Mouse (Mus musculus) forebrain, postnatal 0 days (tissue): Measurements from ENCODE around the gene Stk16. TPM values are rescaled to one million over a fixed set of nuclear protein-coding genes. Genes with fewer than 3 reads are reported as not detected.

Experiments used
- ATAC-seq: fragments of 200-750 bp; cut with Nextera tagmentation; 2 replicates; pipeline ENCODE4 v1.8.0; 2017; ENCODE audit warnings: mild to moderate bottlenecking, moderate library complexity
- DNase-seq: peaks from one replicate; pipeline ENCODE4 v3.0.0-alpha.2; 2015
- H3K27ac ChIP-seq: fragments of 300-500 bp; sonication (generic); 2 replicates; pipeline ENCODE4 v1.5.1; 2014; ENCODE audit warnings: low read depth, mild to moderate bottlenecking, antibody characterized with exemption, low read length, moderate library complexity, mixed read lengths
- H3K27me3 ChIP-seq: fragments of 300-500 bp; sonication (generic); 2 replicates; pipeline ENCODE4 v1.6.1; 2014; ENCODE audit warnings: mild to moderate bottlenecking, low read length, mixed read lengths; ENCODE audit not compliant: insufficient read depth
- H3K36me3 ChIP-seq: fragments of 300-500 bp; sonication (generic); 2 replicates; pipeline ENCODE4 v1.6.1; 2014; ENCODE audit warnings: mild to moderate bottlenecking, moderate library complexity; ENCODE audit not compliant: insufficient read depth
- H3K4me1 ChIP-seq: fragments of 300-500 bp; sonication (generic); 2 replicates; pipeline ENCODE4 v1.6.1; 2014; ENCODE audit warnings: antibody characterized with exemption; ENCODE audit not compliant: insufficient read depth
- H3K4me2 ChIP-seq: fragments of 300-500 bp; sonication (generic); 2 replicates; pipeline ENCODE4 v1.6.1; 2014; ENCODE audit warnings: low read depth, mild to moderate bottlenecking, moderate library complexity
- H3K4me3 ChIP-seq: fragments of 300-500 bp; sonication (generic); 2 replicates; pipeline ENCODE4 v1.5.1; 2014; ENCODE audit warnings: low read depth, low read length, mixed read lengths
- H3K9ac ChIP-seq: fragments of 300-500 bp; sonication (generic); 2 replicates; pipeline ENCODE4 v1.6.1; 2014; ENCODE audit warnings: mild to moderate bottlenecking
- H3K9me3 ChIP-seq: fragments of 300-500 bp; sonication (generic); 2 replicates; pipeline ENCODE4 v1.6.1; 2016; ENCODE audit warnings: low read length
- CTCF ChIP-seq: sonication (generic); IDR thresholded peaks from 2 replicates; pipeline ENCODE4 v1.5.1; 2016; ENCODE audit warnings: antibody characterized with exemption, control low read depth, low read depth
- WGBS: fragments of 180-500 bp; shearing (Covaris S2); extraction: QIAGEN DNeasy Blood & Tissue Kit; methylation state at CpG from one replicate; pipeline ENCODE4 v1.1.7; 2014; 5-methylcytosine and 5-hydroxymethylcytosine counted together
- polyA plus RNA-seq: library from polyadenylated mRNA; unstranded; fragments of >200 nt; fragmentation: Nextera tagmentation; extraction: Ambion mirVana; gene quantifications from 2 replicates; pipeline ENCODE4 v1.2.1, GENCODE M21; 2015
- total RNA-seq: library from RNA; depleted of rRNA; stranded (reverse); fragments of >200 nt; gene quantifications from 2 replicates; pipeline ENCODE4 v1.2.3, GENCODE M21; 2014

Gene Stk16
- total and polyA plus RNA-seq, 2 experiments from 2014 or later, result 102 TPM

- Histone ChIP-seq H3K9me3 (no peaks in the 10 kb centered on the region), H3K9ac (no peak overlapping the region), H3K4me3 (no peak overlapping the region), H3K36me3 (peaks cover 8% of the 10 kb centered on the region; the same call in 1 of the 2 replicates), H3K27ac (no peak overlapping the region), H3K4me1 (no peaks in the 10 kb centered on the region), H3K27me3 (no peaks in the 10 kb centered on the region), H3K4me2 (no peak overlapping the region)
- WGBS, result 79% methylated on average over 16 of the region's 16 CpGs
- ATAC-seq (no peak), DNase-seq (no peak)
- TF ChIP-seq CTCF, result no peak
Measured at GRCm38 (mm10) chr1:75247071-75247930, 36.7 kb downstream of the Stk16 start.

GRCm38 (mm10) chr1:75248041-75248772 is 37.6 kb downstream of the Stk16 start:
- WGBS, result 42% methylated on average over 9 of the region's 9 CpGs
- no peak overlapping the region for H3K9ac ChIP-seq
- H3K4me3 ChIP-seq, result no peak overlapping the region
- no peak for ATAC-seq
- DNase-seq, result no peak
- H3K4me2 ChIP-seq, result no peak overlapping the region
- H3K36me3 ChIP-seq, result peaks cover 7% of the 10 kb centered on the region; the same call in 1 of the 2 replicates
- no peaks in the 10 kb centered on the region for H3K27me3 ChIP-seq
- H3K9me3 ChIP-seq, result no peaks in the 10 kb centered on the region
- H3K4me1 ChIP-seq, result no peaks in the 10 kb centered on the region
- no peak overlapping the region for H3K27ac ChIP-seq
- TF ChIP-seq CTCF, result no peak

GRCm38 (mm10) chr1:75250498-75250897 is 39.9 kb downstream of the Stk16 start:
- 48% methylated on average over 3 of the region's 3 CpGs for WGBS
- TF ChIP-seq CTCF, result no peak
- Histone ChIP-seq H3K9ac (no peak overlapping the region), H3K4me2 (no peak overlapping the region), H3K27me3 (no peaks in the 10 kb centered on the region), H3K4me3 (no peak overlapping the region), H3K9me3 (no peaks in the 10 kb centered on the region), H3K36me3 (no peaks in the 10 kb centered on the region), H3K27ac (no peak overlapping the region), H3K4me1 (no peaks in the 10 kb centered on the region)
- DNase-seq, result no peak
- ATAC-seq, result no peak

- ATAC-seq (peak; percentile 19; the same call in 1 of the 2 replicates), DNase-seq (peak; percentile 70)
- no peaks in the 10 kb centered on the region for H3K9me3 ChIP-seq
- no peaks in the 10 kb centered on the region for H3K27me3 ChIP-seq
- no peaks in the 10 kb centered on the region for H3K36me3 ChIP-seq
- H3K4me3 ChIP-seq, result 0 out of 2 replicates have a peak overlapping the region, but pooled peaks have one; percentile 5
- peak overlapping the region; percentile 22 for H3K9ac ChIP-seq
- 4% methylated on average over 22 of the region's 22 CpGs for WGBS
- H3K4me2 ChIP-seq, result peak overlapping the region; percentile 48
- H3K4me1 ChIP-seq, result no peaks in the 10 kb centered on the region
- TF ChIP-seq CTCF, result peak; percentile 74
- no peak overlapping the region for H3K27ac ChIP-seq
Measured at GRCm38 (mm10) chr1:75251112-75251970, 40.7 kb downstream of the Stk16 start.

GRCm38 (mm10) chr1:75252308-75252707 is 41.7 kb downstream of the Stk16 start:
- ATAC-seq, result no peak
- Histone ChIP-seq H3K4me2 (no peak overlapping the region), H3K36me3 (no peaks in the 10 kb centered on the region), H3K9ac (no peak overlapping the region), H3K4me3 (no peak overlapping the region), H3K9me3 (no peaks in the 10 kb centered on the region), H3K27ac (no peak overlapping the region), H3K27me3 (no peaks in the 10 kb centered on the region), H3K4me1 (no peaks in the 10 kb centered on the region)
- WGBS, result 75% methylated on average over 13 of the region's 13 CpGs
- no peak for TF ChIP-seq CTCF
- no peak for DNase-seq

GRCm38 (mm10) chr1:75253029-75253428 is 42.4 kb downstream of the Stk16 start:
- DNase-seq (no peak), ATAC-seq (no peak)
- H3K36me3 ChIP-seq, result 0 out of 2 replicates have a peak, but pooled peaks cover 4% of the 10 kb centered on the region
- no peaks in the 10 kb centered on the region for H3K27me3 ChIP-seq
- no peaks in the 10 kb centered on the region for H3K4me1 ChIP-seq
- WGBS, result 78% methylated on average over 16 of the region's 16 CpGs
- peak; percentile 22; the same call in 1 of the 2 replicates for TF ChIP-seq CTCF
- H3K4me3 ChIP-seq, result no peak overlapping the region
- H3K27ac ChIP-seq, result no peak overlapping the region
- no peak overlapping the region for H3K9ac ChIP-seq
- no peak overlapping the region for H3K4me2 ChIP-seq
- H3K9me3 ChIP-seq, result no peaks in the 10 kb centered on the region
